Mouse (Mus musculus) CD4-positive helper T cell, adult 2 months (primary cell): Measurements from ENCODE around the gene A630095E13Rik.
"Not testable (repeated sequence)": the region's sequence is repeated elsewhere in the genome, so short reads cannot be mapped to it uniquely, and the experiment has no call there.

Source experiments
- DNase-seq: peaks from one replicate; pipeline ENCODE4 v3.0.0-alpha.2; 2012; ENCODE audit warnings: low read depth, missing footprints, low spot score

A630095E13Rik gene

DNA sequence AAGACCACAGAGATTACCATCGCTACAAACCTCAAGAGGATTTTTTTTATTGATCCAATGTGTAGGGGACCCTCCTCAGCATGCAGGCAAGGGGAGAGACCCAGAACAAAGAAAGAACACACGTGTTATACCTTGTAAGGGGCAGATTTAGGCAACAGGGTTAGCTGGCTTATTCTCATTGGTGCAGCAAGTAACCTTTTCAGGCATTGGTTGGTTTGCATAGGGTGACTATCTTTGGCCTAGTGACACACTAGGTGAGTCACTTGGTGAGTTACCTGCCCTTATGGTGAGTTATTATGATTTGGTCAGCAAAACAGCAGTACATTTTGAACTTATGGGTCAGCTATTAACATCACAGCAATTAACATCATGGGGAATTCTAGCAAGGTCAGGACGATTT is at the start of gene A630095E13Rik:
A630095E13Rik (minus strand) TSS at position 101 of the 400 bp plus-strand sequence.
- DNase-seq, result not testable (repeated sequence)

DNA sequence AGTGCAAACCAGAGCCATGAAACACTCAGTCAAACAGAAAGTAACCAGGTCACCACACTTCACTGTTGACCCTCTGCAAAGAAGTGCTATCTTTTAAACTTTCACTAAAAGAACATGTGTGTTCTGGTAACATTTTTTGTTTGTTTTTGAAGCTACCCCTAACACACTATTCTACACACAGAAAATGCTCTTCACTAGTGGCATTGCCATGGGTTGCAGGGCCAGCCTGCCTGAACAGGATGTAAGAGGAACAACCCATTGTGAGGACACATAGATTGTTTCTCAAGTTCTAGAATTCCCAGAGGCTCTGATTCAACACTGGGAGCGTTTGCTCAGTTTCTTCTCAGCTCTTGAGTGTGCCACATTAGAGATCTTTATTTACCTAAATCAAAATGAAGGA is 49.7 kb upstream of the A630095E13Rik start, which contains the start of gene Acrv1:
Acrv1 (plus strand) TSS at position 301 of the 400 bp plus-strand sequence.
- no peak for DNase-seq

DNA sequence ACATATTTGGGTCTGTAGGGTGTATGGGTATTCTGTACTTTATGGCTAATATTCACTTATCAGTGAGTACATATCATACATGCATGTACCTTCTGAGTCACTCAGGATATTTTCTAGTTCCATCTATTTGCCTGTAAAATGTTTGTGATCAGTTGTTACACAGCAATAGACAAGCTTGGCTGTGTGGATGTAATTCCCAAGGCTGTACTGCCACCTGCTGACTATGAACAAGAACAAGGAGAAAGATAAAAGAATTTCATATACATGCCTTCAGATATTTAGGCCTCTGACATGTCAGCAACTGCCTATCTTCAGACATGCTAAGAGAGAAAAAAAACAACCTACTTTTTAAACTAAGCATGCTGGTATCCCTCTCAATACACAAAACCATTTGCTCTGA is 44.2 kb upstream of the A630095E13Rik start:
- DNase-seq, result no peak

DNA sequence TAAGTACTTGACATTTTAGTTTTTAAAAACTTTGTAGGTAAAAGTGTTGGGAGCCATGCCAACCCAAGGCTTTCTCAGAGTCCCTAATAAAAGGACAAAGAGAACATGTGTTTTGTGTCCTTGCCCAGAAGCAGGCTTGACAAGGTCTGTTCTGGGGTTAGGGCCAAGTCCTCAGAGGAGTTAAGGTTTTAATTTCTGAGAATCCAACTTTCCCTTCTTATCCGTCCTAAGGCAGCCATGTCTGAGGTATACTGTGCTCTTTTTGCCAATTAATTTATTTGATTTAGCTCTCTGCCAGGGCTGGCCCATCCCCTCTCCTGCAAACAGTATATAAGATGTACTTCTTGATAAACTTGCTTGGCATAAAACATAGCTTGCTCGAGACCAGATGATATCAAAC is 38.2 kb upstream of the A630095E13Rik start:
- DNase-seq, result no peak
